Mouse (Mus musculus): ENCODE data around the gene Dnajb14.
A peak's percentile ranks its signal among the peaks of the same experiment; 100 is the strongest.
"Not testable (repeated sequence)": the region's sequence is repeated elsewhere in the genome, so short reads cannot be mapped to it uniquely, and the experiment has no call there.

Gene Dnajb14

GRCm38 (mm10) chr3:137864124-137864987, 3.1 kb upstream of the Dnajb14 start, which contains the start of gene H2afz:
H2afz (plus strand) TSS chr3:137864487.
- peak; percentile 98 for DNase-seq

DNA sequence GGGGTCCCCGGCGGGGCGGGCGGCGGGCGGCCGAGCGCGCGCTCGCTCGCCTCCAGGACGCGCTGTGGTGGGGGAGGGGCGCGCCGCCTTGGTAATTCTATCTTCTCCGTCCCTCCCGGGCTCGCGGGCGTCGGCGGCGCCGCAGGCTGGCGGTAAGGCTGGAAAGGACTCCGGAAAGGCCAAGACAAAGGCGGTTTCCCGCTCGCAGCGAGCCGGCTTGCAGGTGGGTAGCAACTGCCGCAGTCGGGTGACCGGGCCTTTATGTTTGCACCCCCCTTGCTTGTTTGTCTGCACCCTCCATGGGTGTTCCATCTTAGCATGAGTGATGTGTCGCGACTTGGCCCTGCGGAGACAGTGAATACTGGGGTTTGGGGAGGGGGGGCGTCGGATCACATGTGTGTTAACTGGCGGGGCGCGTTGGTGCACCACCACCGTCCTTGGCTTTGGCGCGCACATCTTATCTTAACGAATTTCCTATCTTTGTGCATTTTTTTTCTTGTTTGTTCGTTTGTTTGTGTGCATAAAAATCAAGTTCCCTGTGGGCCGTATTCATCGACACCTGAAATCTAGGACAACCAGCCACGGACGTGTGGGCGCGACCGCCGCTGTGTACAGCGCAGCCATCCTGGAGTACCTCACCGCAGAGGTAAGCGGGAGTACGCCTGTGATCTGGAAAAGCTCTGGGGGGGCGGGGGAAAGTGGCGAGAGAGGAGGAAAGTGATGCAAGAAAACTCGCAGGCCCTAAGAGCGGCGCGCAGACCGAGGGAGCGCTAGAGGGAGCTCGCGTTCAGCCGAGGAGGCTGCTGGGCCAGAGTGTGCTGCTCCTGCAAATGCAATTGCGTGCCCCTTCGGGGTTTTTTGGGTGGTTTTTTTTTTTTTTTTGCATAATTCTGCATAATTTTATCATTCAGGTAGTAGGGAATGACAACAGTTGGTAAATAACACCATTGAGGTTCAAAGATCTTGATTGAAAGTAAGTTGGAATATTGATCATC, 2.2 kb upstream of the Dnajb14 start:
- DNase-seq, result peak; percentile 94 to 97

DNA sequence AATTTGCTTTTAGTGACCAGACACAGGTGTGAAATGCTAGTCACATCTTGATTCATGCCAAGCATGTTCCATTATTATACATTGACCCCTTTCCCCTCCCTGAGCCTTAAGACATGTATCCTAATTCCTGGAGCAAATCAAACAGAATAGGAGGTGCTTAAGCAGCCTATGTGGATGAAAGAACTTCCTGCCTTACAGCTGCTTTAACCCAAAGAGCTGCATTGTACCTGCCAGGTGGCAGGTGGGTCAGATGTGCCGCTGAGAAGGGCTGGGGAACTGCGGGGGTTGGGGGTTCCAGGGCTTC, 390 bp upstream of the Dnajb14 start:
- DNase-seq, result no peak

DNA sequence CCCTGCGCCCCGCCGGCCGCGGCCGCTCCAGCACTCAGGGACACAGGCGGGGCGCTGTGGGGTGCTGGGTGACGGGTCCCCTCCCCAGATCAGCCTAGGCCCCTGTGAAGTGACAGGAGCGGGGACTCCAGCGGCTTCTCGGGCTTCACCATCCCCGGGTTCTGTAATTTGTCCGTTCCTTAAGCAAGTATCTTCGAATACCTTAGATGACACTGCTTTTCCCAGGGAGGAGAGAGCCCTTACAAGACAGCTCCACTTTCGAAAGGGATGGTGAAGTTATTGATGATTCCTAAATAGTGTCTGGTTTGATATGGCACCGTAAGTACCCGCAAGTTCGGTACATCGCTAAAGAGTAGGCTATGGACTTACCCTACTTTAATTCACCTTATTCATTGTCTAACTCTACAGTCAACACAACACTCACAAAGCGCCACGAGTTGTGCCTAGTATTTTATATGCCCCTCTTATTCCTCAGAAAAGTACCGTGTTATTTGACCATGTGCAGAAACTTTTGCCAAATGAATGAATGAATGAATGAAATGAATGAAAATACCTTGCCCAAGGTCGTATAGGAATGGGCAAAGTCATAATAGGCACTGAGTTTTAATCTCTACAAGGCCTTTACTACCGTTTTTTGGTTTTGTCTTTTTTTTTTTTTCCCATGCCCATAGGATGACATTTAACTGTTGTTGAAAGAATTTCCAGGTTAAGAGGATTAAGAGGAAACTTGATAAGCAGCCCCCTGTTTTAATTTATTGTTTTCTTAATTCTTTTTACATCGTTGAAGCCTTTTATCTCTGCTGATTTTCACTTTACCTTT, 829 bp downstream of the Dnajb14 start:
- no peak for DNase-seq

GRCm38 (mm10) chr3:137869395-137869794, 1.9 kb downstream of the Dnajb14 start:
- DNase-seq, result no peak

DNA sequence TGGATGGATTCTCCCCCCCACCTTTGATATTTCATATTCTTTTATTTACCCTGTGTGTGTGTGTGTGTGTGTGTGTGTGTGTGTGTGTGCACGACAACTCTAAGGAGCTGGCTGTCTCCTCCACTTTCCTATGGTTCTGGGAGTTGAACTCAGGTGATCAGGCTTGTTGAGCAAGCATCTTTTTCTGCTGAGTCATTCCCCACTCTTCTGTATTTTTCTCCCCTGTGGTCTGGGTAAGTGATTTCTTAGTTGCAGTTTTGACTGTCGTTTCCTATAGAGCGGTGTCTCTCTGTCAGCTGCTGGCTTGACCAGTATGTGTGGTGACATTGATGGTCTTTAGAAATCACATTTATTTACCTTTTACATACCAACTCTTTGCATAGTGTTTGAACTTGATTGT, 11.8 kb downstream of the Dnajb14 start:
- DNase-seq, result no peak

DNA sequence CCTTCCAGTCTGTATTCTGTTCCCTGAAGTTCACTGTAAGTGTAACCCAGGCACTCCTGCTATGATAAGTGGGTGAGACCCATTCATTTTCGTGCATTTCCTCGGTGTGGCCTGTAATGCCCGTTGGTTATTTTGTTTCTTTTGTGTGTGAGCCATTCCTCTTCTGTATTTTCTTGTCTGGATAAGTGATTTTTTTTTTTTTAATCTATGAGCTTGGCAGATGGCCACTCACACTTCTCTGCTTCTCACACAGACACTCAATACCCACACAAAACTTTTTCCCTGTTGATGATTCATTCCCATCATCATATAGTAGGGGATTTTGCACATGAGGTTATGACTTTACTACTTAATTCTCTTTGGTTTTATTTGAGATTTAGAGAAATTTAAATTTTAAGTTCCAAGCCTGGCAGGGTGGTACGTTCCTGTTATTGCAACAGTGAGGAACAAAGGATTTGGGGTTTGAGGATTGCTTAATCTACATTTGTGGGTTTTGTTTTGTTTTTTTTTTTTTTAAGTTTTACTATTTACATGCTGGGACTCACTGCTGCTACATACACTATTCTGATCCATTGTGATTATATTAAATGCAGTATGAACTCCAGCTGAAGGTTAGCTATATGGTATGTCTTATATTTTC, 12.8 kb downstream of the Dnajb14 start:
- no peak for DNase-seq

GRCm38 (mm10) chr3:137881093-137881492, 13.6 kb downstream of the Dnajb14 start:
- no peak for DNase-seq

DNA sequence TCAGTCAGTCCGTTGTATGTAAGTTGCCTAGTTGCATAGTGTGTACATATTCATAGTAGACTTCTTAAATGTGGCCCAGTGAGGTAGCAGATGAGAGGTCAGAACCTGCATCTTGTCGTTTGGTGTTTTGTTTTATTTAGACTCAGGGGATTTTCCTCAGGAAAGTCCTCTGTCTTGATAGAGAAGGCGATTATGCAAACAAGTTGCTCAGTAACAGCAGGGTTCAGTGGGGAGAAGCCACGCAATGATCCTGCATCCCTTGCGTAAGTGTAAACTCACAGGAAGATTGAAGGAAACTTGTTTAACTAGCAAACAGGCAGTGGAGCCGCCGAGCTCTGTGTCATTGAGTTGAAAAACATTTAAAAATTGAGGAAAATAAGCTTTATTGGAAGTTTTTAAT, 20.5 kb downstream of the Dnajb14 start:
- DNase-seq, result no peak

DNA sequence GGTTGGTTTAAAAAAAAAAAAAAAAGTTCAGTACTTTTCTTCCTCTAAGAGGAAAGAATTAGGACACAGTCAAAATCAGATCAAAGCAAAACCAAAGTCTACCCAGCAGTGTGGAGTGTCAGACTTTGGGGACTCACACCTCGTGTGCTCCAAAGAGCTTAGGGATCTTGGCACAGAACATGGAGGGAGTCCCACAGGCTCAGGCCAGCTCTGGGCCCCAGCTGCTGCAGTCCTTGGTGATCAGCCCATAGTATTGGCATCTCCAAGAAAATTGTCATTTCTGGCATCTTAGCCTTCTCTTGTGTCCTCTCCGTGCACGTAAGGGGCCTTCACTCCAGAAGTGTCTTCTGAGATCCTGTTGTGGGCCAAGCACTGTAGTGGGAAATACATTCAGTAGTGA, 23.6 kb downstream of the Dnajb14 start:
- no peak for DNase-seq

GRCm38 (mm10) chr3:137892118-137892517, 24.6 kb downstream of the Dnajb14 start:
- no peak for DNase-seq

- DNase-seq, result no peak
Measured at GRCm38 (mm10) chr3:137893789-137894188, 26.3 kb downstream of the Dnajb14 start.

DNA sequence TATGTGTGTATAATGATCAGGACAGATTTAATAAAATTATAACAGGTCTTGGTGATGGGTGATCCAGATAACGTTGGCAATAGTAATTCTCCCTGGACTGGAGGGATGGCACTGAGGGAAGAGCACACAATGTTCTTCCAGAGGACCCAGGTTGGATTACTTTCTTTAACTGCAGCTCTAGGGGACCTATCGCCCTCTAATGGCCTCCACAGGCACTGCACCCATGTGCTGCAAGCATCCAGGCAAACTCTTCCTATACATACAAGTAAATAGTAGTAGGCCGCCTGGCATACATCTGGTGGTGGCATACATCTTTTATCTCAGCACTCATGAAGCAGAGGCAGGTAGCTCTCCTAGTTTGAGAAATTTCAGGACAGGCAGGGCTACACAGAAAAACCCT, 27.7 kb downstream of the Dnajb14 start:
- peak in 1 of 2 experiments; percentile 17 for DNase-seq

- no peak for DNase-seq
Measured at GRCm38 (mm10) chr3:137896386-137896785, 28.9 kb downstream of the Dnajb14 start.

- DNase-seq, result no peak
Measured at GRCm38 (mm10) chr3:137896867-137897266, 29.4 kb downstream of the Dnajb14 start.

- no peak for DNase-seq
Measured at GRCm38 (mm10) chr3:137897685-137898084, 30.2 kb downstream of the Dnajb14 start.

GRCm38 (mm10) chr3:137900149-137900548, 32.7 kb downstream of the Dnajb14 start:
- DNase-seq, result no peak

DNA sequence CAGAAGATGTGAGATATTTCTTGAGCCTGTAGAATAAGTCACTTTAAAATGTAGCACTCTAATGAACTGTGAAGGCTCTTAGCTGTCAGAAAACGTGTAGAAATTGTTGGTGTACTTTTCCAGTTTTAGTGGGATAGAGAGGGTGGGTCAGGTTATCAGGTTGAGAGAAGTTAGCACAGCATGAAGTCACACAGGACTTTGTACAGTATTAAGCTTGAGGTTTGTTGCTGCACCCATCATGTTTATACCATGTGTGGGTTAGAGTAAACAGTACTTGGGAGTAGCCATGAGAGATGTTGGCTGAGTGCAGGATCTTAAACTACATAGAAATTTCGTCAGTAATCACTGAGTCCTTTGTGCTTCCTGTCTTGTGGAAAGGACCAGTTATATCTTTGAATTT, 45.6 kb downstream of the Dnajb14 start:
- DNase-seq, result no peak

DNA sequence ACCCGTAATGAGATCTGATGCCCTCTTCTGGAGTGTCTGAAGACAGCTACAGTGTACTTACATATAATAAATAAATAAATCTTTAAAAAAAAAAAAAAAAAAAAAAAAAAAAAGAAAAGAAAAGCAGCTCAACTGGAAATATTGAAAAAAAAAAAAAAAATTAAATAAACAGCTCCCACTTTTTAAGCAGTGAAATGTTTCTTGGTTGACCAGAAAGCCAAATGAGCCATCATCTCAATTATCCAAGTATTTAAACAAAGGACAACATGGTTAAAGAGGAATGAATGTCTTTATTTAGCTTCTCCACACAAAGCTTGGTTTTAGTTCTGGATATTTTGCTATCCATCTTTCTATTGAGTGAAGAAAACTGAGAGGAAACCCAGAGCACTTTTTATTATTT, 47.1 kb downstream of the Dnajb14 start:
- not testable (repeated sequence) for DNase-seq

DNA sequence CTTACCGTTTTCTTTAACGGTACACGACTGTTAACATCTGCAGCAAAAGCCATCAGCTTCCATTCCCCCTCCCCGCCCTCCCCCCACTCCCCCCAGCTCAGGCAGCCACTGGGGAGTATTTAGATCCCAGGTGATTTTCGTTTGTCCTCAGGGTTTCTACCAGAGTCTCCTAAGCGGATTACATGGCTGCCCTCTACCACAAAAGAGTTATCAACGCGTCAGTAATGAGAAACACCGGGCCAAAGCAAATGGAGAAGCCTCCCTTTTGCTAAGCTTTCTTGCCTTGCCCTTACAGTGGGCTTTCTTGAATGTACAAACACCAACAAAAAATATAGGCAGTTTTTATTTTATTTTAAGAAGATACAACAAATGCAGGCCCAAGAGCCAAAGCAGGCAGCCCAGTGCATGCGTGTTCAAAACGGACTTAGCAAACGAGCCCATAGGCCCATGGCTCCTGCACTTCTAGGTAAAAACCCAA, 50.3 kb downstream of the Dnajb14 start:
- no peak for DNase-seq

DNA sequence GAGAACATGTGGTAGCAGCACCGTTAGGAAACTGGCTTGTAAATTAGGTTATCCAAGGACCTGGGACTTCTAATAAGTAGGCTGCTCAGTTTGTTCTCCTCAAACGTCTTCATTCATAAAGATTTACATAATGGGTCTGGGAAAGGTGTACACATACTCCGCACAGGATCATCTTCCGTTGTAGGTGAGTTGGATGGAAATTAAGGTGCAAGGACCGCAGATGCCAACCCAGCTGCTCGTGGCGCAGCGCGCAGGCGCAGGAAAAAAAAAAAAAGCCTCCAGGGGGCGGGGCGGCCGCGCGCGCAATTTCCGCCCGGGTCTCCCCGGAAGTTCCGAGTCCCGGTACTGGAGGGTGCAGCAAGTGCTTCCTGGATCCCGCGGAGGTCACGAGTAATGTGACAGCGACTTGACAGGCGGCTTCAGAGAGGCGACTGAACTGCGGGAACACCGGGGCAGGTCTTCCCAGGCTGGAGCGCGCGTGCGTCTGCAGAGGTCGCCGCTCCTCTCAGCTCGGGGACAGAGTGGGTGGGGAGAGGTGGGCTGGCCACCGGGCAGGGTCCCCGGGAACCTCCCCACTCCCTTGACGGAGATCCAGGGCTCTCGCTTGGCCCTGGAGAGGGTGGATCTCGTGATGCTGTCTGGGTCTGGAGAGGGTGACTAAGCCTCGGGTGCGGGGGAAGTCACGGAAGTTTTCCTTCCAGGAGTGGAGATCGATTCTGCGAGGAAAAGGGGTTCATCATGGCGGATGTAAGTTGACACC, 50.9 kb downstream of the Dnajb14 start, which contains the start of gene Lamtor3:
Gene Lamtor3, plus strand, starts transcription at position 335 of the 760 bp plus-strand sequence.
- DNase-seq, result peak; percentile 93 to 94

All from cerebellum, postnatal 14 days (tissue).